Mouse (Mus musculus): ENCODE measurements around the gene Mup7. TPM values are rescaled to one million over a fixed set of nuclear protein-coding genes. Genes with fewer than 3 reads are reported as not detected.
"Not testable (repeated sequence)": the region's sequence is repeated elsewhere in the genome, so short reads cannot be mapped to it uniquely, and the experiment has no call there.

The Mup7 gene
- polyA plus RNA-seq (2017; shearing (Covaris generic)), result not detected

DNA sequence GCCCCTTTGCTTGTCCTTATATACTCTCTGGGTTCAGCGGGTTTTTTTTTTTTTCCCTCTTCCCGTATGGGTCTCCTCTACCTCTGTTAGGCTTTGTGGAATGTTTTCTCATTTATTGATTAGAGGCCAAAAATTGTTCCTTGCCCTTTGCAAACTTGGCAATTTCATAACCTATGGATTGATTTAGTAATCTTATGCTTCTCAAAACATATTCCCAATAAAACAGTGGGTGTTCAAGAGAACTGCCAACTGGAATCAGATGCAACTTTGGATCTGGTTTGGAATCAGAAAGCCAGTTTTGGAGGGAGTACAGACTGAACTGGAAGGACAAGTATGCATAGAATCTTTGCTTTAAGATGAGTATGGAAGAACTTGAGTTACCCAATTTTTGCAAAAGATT is at the start of gene Mup7:
Gene Mup7 (minus strand): TSS at position 101 of the 400 bp plus-strand sequence.
- not testable (repeated sequence) for ATAC-seq

- not testable (repeated sequence) for ATAC-seq
Measured at GRCm38 (mm10) chr4:60079865-60080264, 9.6 kb upstream of the Mup7 start.

DNA sequence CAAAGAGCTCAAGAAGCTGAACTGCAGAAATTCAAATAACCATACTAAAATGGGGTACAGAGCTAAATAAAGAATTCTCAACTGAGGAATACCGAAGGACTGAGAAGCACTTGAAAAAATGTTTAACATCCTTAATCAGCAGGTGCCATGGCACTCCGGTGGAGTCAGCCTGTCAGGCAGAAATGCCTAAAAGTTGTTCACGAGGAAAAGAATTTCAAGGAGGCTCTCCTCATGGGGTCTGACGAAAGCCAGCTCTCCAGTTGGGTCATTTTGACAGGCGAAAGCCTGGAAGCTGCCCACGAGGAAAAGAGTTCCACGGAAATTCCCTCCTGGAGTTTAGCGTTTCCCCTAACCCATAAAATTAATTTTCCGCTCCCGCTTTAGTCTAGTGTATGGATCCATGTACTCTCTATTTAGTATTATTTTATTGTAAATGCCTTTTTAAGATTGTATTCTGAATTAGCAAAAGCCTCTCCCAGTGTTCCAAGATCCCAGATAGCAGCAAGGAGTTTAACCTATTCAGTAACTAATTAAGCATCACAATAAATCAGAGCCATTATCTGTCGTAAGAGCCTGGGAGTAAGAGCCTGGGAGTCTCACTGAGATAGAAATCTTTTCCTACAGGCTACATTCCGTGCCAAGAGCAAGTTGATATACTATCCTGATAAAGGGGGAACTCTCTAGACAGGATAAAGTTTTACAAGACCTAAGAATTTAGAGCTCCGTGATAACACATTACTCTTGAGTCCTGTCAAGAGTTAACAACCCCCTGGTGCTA is 40.8 kb downstream of the Mup7 start:
- ATAC-seq, result not testable (repeated sequence)

- not testable (repeated sequence) for ATAC-seq
Measured at GRCm38 (mm10) chr4:60020141-60020540, 50.1 kb downstream of the Mup7 start.

Other genes starting within 250 kb of the Mup7 start
- under 1 TPM; 0.22 to 0.34 TPM for gene Slc46a2, start 155.4 kb downstream of the Mup7 start, polyA plus RNA-seq (2017; shearing (Covaris generic))
- gene Mup4, start 109.8 kb downstream of the Mup7 start, polyA plus RNA-seq (2017; shearing (Covaris generic)), result not detected
- gene Mup6, start 106.2 kb downstream of the Mup7 start, polyA plus RNA-seq (2017; shearing (Covaris generic)), result not detected
- gene Mup2, start 83.8 kb upstream of the Mup7 start, polyA plus RNA-seq (2017; shearing (Covaris generic)), result not detected
- not detected for gene Mup8, start 152.1 kb upstream of the Mup7 start, polyA plus RNA-seq (2017; shearing (Covaris generic))